Mouse (Mus musculus): Measurements from ENCODE around the gene Tulp4. TPM values are rescaled to one million over a fixed set of nuclear protein-coding genes. Genes with fewer than 3 reads are reported as not detected.
"Not testable (repeated sequence)": the region's sequence is repeated elsewhere in the genome, so short reads cannot be mapped to it uniquely, and the experiment has no call there.

The Tulp4 gene
- polyA plus RNA-seq, 1 experiment from 2014 or later = 93.3 TPM

- Histone ChIP-seq H3K27ac (ENCODE audit: low read depth) (no peak overlapping the region), H3K4me1 (ENCODE audit: insufficient read depth) (no peaks in the 10 kb centered on the region), H3K36me3 (ENCODE audit: insufficient read depth) (peaks cover 50% of the 10 kb centered on the region), H3K9ac (no peak overlapping the region), H3K4me2 (no peak overlapping the region), H3K27me3 (ENCODE audit: insufficient read depth, low read length) (no peaks in the 10 kb centered on the region), H3K9me3 (ENCODE audit: low read depth, low read length) (no peaks in the 10 kb centered on the region), H3K4me3 (ENCODE audit: low read depth, low read length) (no peak overlapping the region)
- DNase-seq (no peak), ATAC-seq (ENCODE audit: insufficient read depth) (no peak)
- WGBS = 91% methylated on average over 14 of the region's 14 CpGs
- no peak for TF ChIP-seq CTCF (IDR thresholded peaks at IDR 0.05; ENCODE audit: low read depth)
These were observed 95.4 kb downstream of the Tulp4 start for GRCm38 (mm10) chr17:6201522-6202250.

GRCm38 (mm10) chr17:6202389-6203110 lies 96.3 kb downstream of the Tulp4 start:
- no peaks in the 10 kb centered on the region for H3K4me1 ChIP-seq (ENCODE audit: insufficient read depth)
- no peaks in the 10 kb centered on the region for H3K9me3 ChIP-seq (ENCODE audit: low read depth, low read length)
- TF ChIP-seq CTCF (IDR thresholded peaks at IDR 0.05; ENCODE audit: low read depth) = no peak
- peaks cover 52% of the 10 kb centered on the region for H3K36me3 ChIP-seq (ENCODE audit: insufficient read depth)
- H3K4me3 ChIP-seq (ENCODE audit: low read depth, low read length) = no peak overlapping the region
- H3K9ac ChIP-seq = no peak overlapping the region
- ATAC-seq (ENCODE audit: insufficient read depth) = no peak
- no peak for DNase-seq
- no peak overlapping the region for H3K27ac ChIP-seq (ENCODE audit: low read depth)
- no peak overlapping the region for H3K4me2 ChIP-seq
- no peaks in the 10 kb centered on the region for H3K27me3 ChIP-seq (ENCODE audit: insufficient read depth, low read length)
- WGBS = 69% methylated on average over 14 of the region's 14 CpGs

- no peak for TF ChIP-seq CTCF (IDR thresholded peaks at IDR 0.05; ENCODE audit: low read depth)
- Histone ChIP-seq H3K27ac (ENCODE audit: low read depth) (no peak overlapping the region), H3K9ac (no peak overlapping the region), H3K4me2 (no peak overlapping the region), H3K36me3 (ENCODE audit: insufficient read depth) (peaks cover 52% of the 10 kb centered on the region), H3K4me3 (ENCODE audit: low read depth, low read length) (no peak overlapping the region), H3K9me3 (ENCODE audit: low read depth, low read length) (no peaks in the 10 kb centered on the region), H3K4me1 (ENCODE audit: insufficient read depth) (no peaks in the 10 kb centered on the region), H3K27me3 (ENCODE audit: insufficient read depth, low read length) (no peaks in the 10 kb centered on the region)
- 79% methylated on average over 7 of the region's 7 CpGs for WGBS
- ATAC-seq (ENCODE audit: insufficient read depth) = no peak
- DNase-seq = no peak
These were observed 96.9 kb downstream of the Tulp4 start for GRCm38 (mm10) chr17:6203126-6203525.

GRCm38 (mm10) chr17:6203795-6204194 lies 97.6 kb downstream of the Tulp4 start:
- H3K9me3 ChIP-seq (ENCODE audit: low read depth, low read length) = no peaks in the 10 kb centered on the region
- H3K36me3 ChIP-seq (ENCODE audit: insufficient read depth) = peaks cover 46% of the 10 kb centered on the region
- H3K4me3 ChIP-seq (ENCODE audit: low read depth, low read length) = no peak overlapping the region
- WGBS = 43% methylated on average over 4 of the region's 4 CpGs
- H3K9ac ChIP-seq = no peak overlapping the region
- H3K27ac ChIP-seq (ENCODE audit: low read depth) = peak overlapping the region; percentile 50; the same call in 1 of the 2 replicates
- no peaks in the 10 kb centered on the region for H3K27me3 ChIP-seq (ENCODE audit: insufficient read depth, low read length)
- no peaks in the 10 kb centered on the region for H3K4me1 ChIP-seq (ENCODE audit: insufficient read depth)
- DNase-seq (peak; percentile 54), ATAC-seq (ENCODE audit: insufficient read depth) (no peak)
- no peak overlapping the region for H3K4me2 ChIP-seq
- TF ChIP-seq CTCF (IDR thresholded peaks at IDR 0.05; ENCODE audit: low read depth) = peak; percentile 28; the same call in 1 of the 2 replicates

- no peak for ATAC-seq (ENCODE audit: insufficient read depth)
- Histone ChIP-seq H3K9me3 (ENCODE audit: low read depth, low read length) (no peaks in the 10 kb centered on the region), H3K36me3 (ENCODE audit: insufficient read depth) (peaks cover 48% of the 10 kb centered on the region), H3K4me2 (no peak overlapping the region), H3K9ac (no peak overlapping the region), H3K27me3 (ENCODE audit: insufficient read depth, low read length) (no peaks in the 10 kb centered on the region), H3K4me3 (ENCODE audit: low read depth, low read length) (no peak overlapping the region), H3K27ac (ENCODE audit: low read depth) (no peak overlapping the region), H3K4me1 (ENCODE audit: insufficient read depth) (no peaks in the 10 kb centered on the region)
- no peak for DNase-seq
- TF ChIP-seq CTCF (IDR thresholded peaks at IDR 0.05; ENCODE audit: low read depth) = no peak
- 77% methylated on average over 1 of the region's 1 CpGs for WGBS
These were observed 105.5 kb downstream of the Tulp4 start for GRCm38 (mm10) chr17:6211721-6212120.

GRCm38 (mm10) chr17:6215640-6216039 lies 109.4 kb downstream of the Tulp4 start:
- Histone ChIP-seq H3K27me3 (ENCODE audit: insufficient read depth, low read length) (no peaks in the 10 kb centered on the region), H3K4me1 (ENCODE audit: insufficient read depth) (no peaks in the 10 kb centered on the region), H3K4me3 (ENCODE audit: low read depth, low read length) (no peak overlapping the region), H3K27ac (ENCODE audit: low read depth) (no peak overlapping the region), H3K36me3 (ENCODE audit: insufficient read depth) (peaks cover 40% of the 10 kb centered on the region), H3K9ac (no peak overlapping the region), H3K4me2 (no peak overlapping the region), H3K9me3 (ENCODE audit: low read depth, low read length) (no peaks in the 10 kb centered on the region)
- ATAC-seq (ENCODE audit: insufficient read depth) (no peak), DNase-seq (no peak)
- WGBS = 82% methylated on average over 4 of the region's 4 CpGs
- TF ChIP-seq CTCF (IDR thresholded peaks at IDR 0.05; ENCODE audit: low read depth) = no peak

GRCm38 (mm10) chr17:6216514-6216913 lies 110.3 kb downstream of the Tulp4 start:
- Histone ChIP-seq H3K4me2 (no peak overlapping the region), H3K4me3 (ENCODE audit: low read depth, low read length) (no peak overlapping the region), H3K27me3 (ENCODE audit: insufficient read depth, low read length) (no peaks in the 10 kb centered on the region), H3K9me3 (ENCODE audit: low read depth, low read length) (no peaks in the 10 kb centered on the region), H3K4me1 (ENCODE audit: insufficient read depth) (no peaks in the 10 kb centered on the region), H3K27ac (ENCODE audit: low read depth) (no peak overlapping the region), H3K9ac (no peak overlapping the region), H3K36me3 (ENCODE audit: insufficient read depth) (peaks cover 37% of the 10 kb centered on the region)
- TF ChIP-seq CTCF (IDR thresholded peaks at IDR 0.05; ENCODE audit: low read depth) = no peak
- DNase-seq (no peak), ATAC-seq (ENCODE audit: insufficient read depth) (no peak)
- 88% methylated on average over 10 of the region's 10 CpGs for WGBS

GRCm38 (mm10) chr17:6232633-6233032 lies 126.4 kb downstream of the Tulp4 start:
- DNase-seq; H3K27ac ChIP-seq (ENCODE audit: low read depth); H3K4me2 ChIP-seq; H3K36me3 ChIP-seq (ENCODE audit: insufficient read depth); H3K9ac ChIP-seq; ATAC-seq (ENCODE audit: insufficient read depth); H3K4me1 ChIP-seq (ENCODE audit: insufficient read depth); H3K27me3 ChIP-seq (ENCODE audit: insufficient read depth, low read length); H3K4me3 ChIP-seq (ENCODE audit: low read depth, low read length); H3K9me3 ChIP-seq (ENCODE audit: low read depth, low read length): not testable (repeated sequence)
- no CpG with 5 or more reads among the region's 7 CpGs for WGBS

- not testable (repeated sequence) for H3K27me3 ChIP-seq (ENCODE audit: insufficient read depth, low read length); H3K4me3 ChIP-seq (ENCODE audit: low read depth, low read length); H3K36me3 ChIP-seq (ENCODE audit: insufficient read depth); H3K9ac ChIP-seq; H3K9me3 ChIP-seq (ENCODE audit: low read depth, low read length); H3K4me1 ChIP-seq (ENCODE audit: insufficient read depth); DNase-seq; H3K27ac ChIP-seq (ENCODE audit: low read depth); H3K4me2 ChIP-seq; ATAC-seq (ENCODE audit: insufficient read depth)
- 80% methylated on average over 1 of the region's 1 CpGs for WGBS
These were observed 145.1 kb downstream of the Tulp4 start for GRCm38 (mm10) chr17:6251298-6251697.

- not testable (repeated sequence) for H3K4me1 ChIP-seq (ENCODE audit: insufficient read depth); H3K4me3 ChIP-seq (ENCODE audit: low read depth, low read length); H3K36me3 ChIP-seq (ENCODE audit: insufficient read depth); H3K9me3 ChIP-seq (ENCODE audit: low read depth, low read length); H3K27me3 ChIP-seq (ENCODE audit: insufficient read depth, low read length); H3K27ac ChIP-seq (ENCODE audit: low read depth); DNase-seq; H3K9ac ChIP-seq
- WGBS = 2% methylated on average over 10 of the region's 51 CpGs
- peak within 1 kb of the TSS; percentile 44; the same call in 1 of the 2 replicates for H3K4me2 ChIP-seq
- ATAC-seq (ENCODE audit: insufficient read depth) = peak; percentile 76; the same call in 1 of the 2 replicates
These were observed 150.3 kb downstream of the Tulp4 start, which contains the start of gene Tmem181a for GRCm38 (mm10) chr17:6256400-6257069. TSS of gene Tmem181a (plus strand) at chr17:6256860.

All from lung, embryonic 14.5 days (tissue).